Comparison of ENCODE assay signal across 15 mouse cellular contexts in the genomic region with DNA sequence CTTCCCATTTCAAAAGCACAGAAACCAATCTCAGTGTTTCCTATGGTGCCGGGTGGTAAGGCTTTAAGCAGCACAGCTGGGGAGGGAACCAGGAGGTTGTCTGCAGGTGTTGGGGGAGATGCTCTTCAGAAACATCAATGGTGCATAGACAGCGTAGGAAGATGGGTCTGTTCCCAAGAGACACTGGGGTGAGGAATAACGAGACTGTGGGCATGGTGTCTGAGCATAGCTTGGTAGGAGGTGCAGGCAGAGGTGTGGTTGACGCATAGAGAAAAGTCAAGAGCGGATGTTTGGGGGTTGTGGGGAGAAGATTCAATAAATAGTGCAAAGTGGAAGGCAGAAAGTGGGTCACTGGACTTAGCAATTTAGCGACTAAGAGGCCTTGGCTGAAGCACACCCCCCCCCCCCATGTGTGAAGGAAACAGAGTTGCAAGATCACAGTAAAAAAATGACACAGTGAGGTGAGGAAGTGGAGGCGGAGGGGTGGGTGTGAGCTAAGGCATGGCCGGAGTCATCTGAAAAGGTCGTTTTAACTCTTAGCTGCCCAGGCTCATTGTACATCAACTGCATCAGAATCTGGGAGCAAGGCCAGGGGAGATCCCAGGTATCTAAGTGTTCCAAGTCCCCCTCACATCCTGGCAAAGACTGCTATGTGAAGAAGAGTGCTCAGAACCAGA. TPM values are rescaled to one million over a fixed set of nuclear protein-coding genes. Genes with fewer than 3 reads are reported as not detected.
DNase-seq lines count a peak whose midpoint lies in the region; ATAC-seq and TF ChIP-seq lines count a peak whose summit lies in the region.
"Had no signal": no experiment of that assay in that cellular context is flagged by ENCODE, and none has a peak within 500 bp of the region (broad histone marks: within the 10 kb centered on the region; RNA-seq: fewer than 3 reads in every experiment).

No protein-coding gene starts in this region.

- no peak for TF ChIP-seq EP300 in heart, adult 2 months (IDR thresholded peaks at IDR 0.05; ENCODE audit: insufficient read depth, low read depth, low read length)
- no peak for TF ChIP-seq EP300 in stomach, postnatal 0 days (optimal IDR thresholded peaks at IDR 0.05)
- TF ChIP-seq EP300 in lung, postnatal 0 days (IDR thresholded peaks at IDR 0.05): no peak

- 26% methylated on average over 9 of the region's 9 CpGs for WGBS in heart, adult 2 months
- 34% methylated on average over 9 of the region's 9 CpGs for WGBS in stomach, embryonic 16.5 days
- WGBS in stomach, postnatal 0 days: 40% methylated on average over 9 of the region's 9 CpGs
- 18% methylated on average over 9 of the region's 9 CpGs for WGBS in lung, postnatal 0 days
- 49% methylated on average over 9 of the region's 9 CpGs for WGBS in hindbrain, embryonic 11.5 days

- no peak for ATAC-seq in stomach, embryonic 16.5 days (ENCODE audit: insufficient read depth, low FRiP score)
- no peak for ATAC-seq in stomach, postnatal 0 days (ENCODE audit: low FRiP score, low TSS enrichment)
- ATAC-seq in lung, postnatal 0 days: no peak
- ATAC-seq in hindbrain, embryonic 11.5 days (ENCODE audit: low FRiP score): no peak
- ATAC-seq: forebrain, embryonic 14.5 days had no signal

- H3K36me3 ChIP-seq in heart, adult 2 months (ENCODE audit: control insufficient read depth, insufficient read depth, low read length): no peaks in the 10 kb centered on the region
- H3K36me3 ChIP-seq in stomach, embryonic 16.5 days (ENCODE audit: control insufficient read depth, insufficient read depth, low read length): no peaks in the 10 kb centered on the region
- no peaks in the 10 kb centered on the region for H3K36me3 ChIP-seq in stomach, postnatal 0 days (ENCODE audit: control insufficient read depth, insufficient read depth, low read length)
- no peaks in the 10 kb centered on the region for H3K36me3 ChIP-seq in megakaryocyte, embryonic 14.5 days (replicated peaks; ENCODE audit: low read length)
- no peaks in the 10 kb centered on the region for H3K36me3 ChIP-seq in lung, postnatal 0 days (ENCODE audit: insufficient read depth, low read length)
- H3K36me3 ChIP-seq in hindbrain, embryonic 11.5 days (ENCODE audit: control insufficient read depth, insufficient read depth, low read length): no peaks in the 10 kb centered on the region
- H3K36me3 ChIP-seq: embryonic facial prominence, embryonic 12.5 days had no signal

- intact Hi-C loops in heart, adult 2 months (cut with DNase I): no loop called here

- TF ChIP-seq POLR2A in heart, adult 2 months (IDR thresholded peaks at IDR 0.05; ENCODE audit: insufficient read depth, low read depth, low read length): no peak

- no peak overlapping the region for H3K4me3 ChIP-seq in heart, adult 2 months
- H3K4me3 ChIP-seq in stomach, embryonic 16.5 days (replicated peaks; ENCODE audit: low read length): no peak overlapping the region
- H3K4me3 ChIP-seq in stomach, postnatal 0 days (ENCODE audit: low read depth, low read length): no peak overlapping the region
- peak overlapping the region; percentile 64 for H3K4me3 ChIP-seq in megakaryocyte, embryonic 14.5 days (replicated peaks)
- no peak overlapping the region for H3K4me3 ChIP-seq in lung, postnatal 0 days (ENCODE audit: low read depth, low read length)
- H3K4me3 ChIP-seq in hindbrain, embryonic 11.5 days (ENCODE audit: low read depth, low read length): no peak overlapping the region
- H3K4me3 ChIP-seq: embryonic facial prominence, embryonic 12.5 days had no signal

- no peaks in the 10 kb centered on the region for H3K27me3 ChIP-seq in heart, adult 2 months (ENCODE audit: control insufficient read depth, insufficient read depth, low read length)
- H3K27me3 ChIP-seq in stomach, embryonic 16.5 days (ENCODE audit: control insufficient read depth, insufficient read depth, low read length): no peaks in the 10 kb centered on the region
- H3K27me3 ChIP-seq in stomach, postnatal 0 days (ENCODE audit: control insufficient read depth, insufficient read depth, low read length): no peaks in the 10 kb centered on the region
- H3K27me3 ChIP-seq in megakaryocyte, embryonic 14.5 days (replicated peaks): no peaks in the 10 kb centered on the region
- H3K27me3 ChIP-seq in lung, postnatal 0 days (replicated peaks; ENCODE audit: insufficient read depth, low read length): no peaks in the 10 kb centered on the region
- H3K27me3 ChIP-seq in hindbrain, embryonic 11.5 days (ENCODE audit: control insufficient read depth, insufficient read depth, low read length): no peaks in the 10 kb centered on the region
- H3K27me3 ChIP-seq: embryonic facial prominence, embryonic 12.5 days had no signal

- H3K9ac ChIP-seq in heart, adult 2 months (ENCODE audit: low read depth, low read length): no peak overlapping the region
- 0 out of 2 replicates have a peak overlapping the region, but pooled peaks have one; percentile 31 for H3K9ac ChIP-seq in stomach, embryonic 16.5 days (ENCODE audit: low read length)
- H3K9ac ChIP-seq in stomach, postnatal 0 days (ENCODE audit: low read length): no peak overlapping the region
- H3K9ac ChIP-seq in lung, postnatal 0 days (replicated peaks; ENCODE audit: low read depth): no peak overlapping the region
- H3K9ac ChIP-seq in hindbrain, embryonic 11.5 days (ENCODE audit: low read depth, low read length): no peak overlapping the region
- H3K9ac ChIP-seq: embryonic facial prominence, embryonic 12.5 days; liver, embryonic 14.5 days had no signal

- no peaks in the 10 kb centered on the region for H3K79me2 ChIP-seq in heart, adult 2 months (replicated peaks; ENCODE audit: control insufficient read depth, insufficient read depth, low read length)

- no peak overlapping the region for H3K27ac ChIP-seq in heart, adult 2 months
- peak overlapping the region; percentile 15; the same call in 1 of the 2 replicates for H3K27ac ChIP-seq in stomach, embryonic 16.5 days (ENCODE audit: low read length)
- no peak overlapping the region for H3K27ac ChIP-seq in stomach, postnatal 0 days (replicated peaks)
- no peak overlapping the region for H3K27ac ChIP-seq in lung, postnatal 0 days (ENCODE audit: low read length)
- H3K27ac ChIP-seq in hindbrain, embryonic 11.5 days (ENCODE audit: low read depth, low read length): no peak overlapping the region
- H3K27ac ChIP-seq: embryonic facial prominence, embryonic 12.5 days; liver, embryonic 14.5 days had no signal

- peaks cover 5% of the 10 kb centered on the region for H3K4me1 ChIP-seq in heart, adult 2 months (ENCODE audit: control insufficient read depth, insufficient read depth, low read length)
- H3K4me1 ChIP-seq in stomach, embryonic 16.5 days (ENCODE audit: control insufficient read depth, insufficient read depth, low read length): peaks cover 16% of the 10 kb centered on the region
- no peaks in the 10 kb centered on the region for H3K4me1 ChIP-seq in stomach, postnatal 0 days (replicated peaks; ENCODE audit: control insufficient read depth, insufficient read depth)
- H3K4me1 ChIP-seq in megakaryocyte, embryonic 14.5 days: peaks cover 68% of the 10 kb centered on the region
- no peaks in the 10 kb centered on the region for H3K4me1 ChIP-seq in lung, postnatal 0 days (ENCODE audit: insufficient read depth, low read depth, low read length)
- H3K4me1 ChIP-seq in hindbrain, embryonic 11.5 days (replicated peaks; ENCODE audit: control insufficient read depth, insufficient read depth, low read length): no peaks in the 10 kb centered on the region

- peak; percentile 57 for DNase-seq in heart, adult 11 months
- no peak for DNase-seq in heart, adult 2 months
- DNase-seq in stomach, postnatal 0 days (ENCODE audit: low spot score): no peak
- DNase-seq in right cerebral cortex, adult 2 months (ENCODE audit: low spot score in 2 of 2): no peak
- DNase-seq in lung, postnatal 0 days (ENCODE audit: low spot score): no peak
- no peak for DNase-seq in hindbrain, embryonic 11.5 days (ENCODE audit: low spot score)
- DNase-seq: cerebellum, adult 9-10 months; gastrocnemius, postnatal 14 days had no signal

- TF ChIP-seq CTCF in heart, adult 2 months (IDR thresholded peaks at IDR 0.05): no peak
- TF ChIP-seq CTCF in stomach, postnatal 0 days (IDR thresholded peaks at IDR 0.05; ENCODE audit: low read depth): no peak
- TF ChIP-seq CTCF in lung, postnatal 0 days (IDR thresholded peaks at IDR 0.05): no peak

- no peaks in the 10 kb centered on the region for H3K9me3 ChIP-seq in stomach, embryonic 16.5 days (replicated peaks; ENCODE audit: control insufficient read depth, low read length)
- no peaks in the 10 kb centered on the region for H3K9me3 ChIP-seq in stomach, postnatal 0 days (ENCODE audit: control insufficient read depth, low read length)
- H3K9me3 ChIP-seq in megakaryocyte, embryonic 14.5 days: no peaks in the 10 kb centered on the region
- H3K9me3 ChIP-seq in lung, postnatal 0 days (ENCODE audit: low read length): no peaks in the 10 kb centered on the region
- no peaks in the 10 kb centered on the region for H3K9me3 ChIP-seq in hindbrain, embryonic 11.5 days (ENCODE audit: control insufficient read depth, low read length)
- H3K9me3 ChIP-seq: embryonic facial prominence, embryonic 12.5 days had no signal

- H3K4me2 ChIP-seq in stomach, embryonic 16.5 days (ENCODE audit: low read depth, low read length): no peak overlapping the region
- no peak overlapping the region for H3K4me2 ChIP-seq in stomach, postnatal 0 days (replicated peaks; ENCODE audit: low read depth)
- H3K4me2 ChIP-seq in lung, postnatal 0 days (replicated peaks; ENCODE audit: low read depth, low read length): no peak overlapping the region
- no peak overlapping the region for H3K4me2 ChIP-seq in hindbrain, embryonic 11.5 days (replicated peaks; ENCODE audit: low read depth, low read length)
- H3K4me2 ChIP-seq: embryonic facial prominence, embryonic 12.5 days had no signal

RNA-seq across cellular contexts. Expression of gene Qprt, which starts 9.0 kb away (rescaled TPM):
- total RNA-seq in heart, adult 2 months (2021): not detected
- 0.25 and 0.32 TPM in 2 replicates for polyA plus RNA-seq in heart, adult 2 months (2012; rRNA removed)
- polyA plus RNA-seq in stomach, embryonic 16.5 days (2015; fragmentation: Nextera tagmentation; extraction: Ambion mirVana): 4.7 and 4.8 TPM in 2 replicates
- polyA plus RNA-seq in stomach, postnatal 0 days (2015; fragmentation: Nextera tagmentation; extraction: Ambion mirVana): 0.89 and 1.4 TPM in 2 replicates
- not detected in 2 replicates for polyA plus RNA-seq in megakaryocyte, embryonic 14.5 days (2012; ENCODE audit: insufficient read depth, low replicate concordance)
- 0.14 and 0.21 TPM in 2 replicates for polyA plus RNA-seq in lung, postnatal 0 days (2015; fragmentation: Nextera tagmentation; extraction: Ambion mirVana)
- polyA plus RNA-seq in hindbrain, embryonic 11.5 days (2014; fragmentation: Nextera tagmentation; extraction: Ambion mirVana): 1.7 and 2.0 TPM in 2 replicates

RNA-seq across cellular contexts. Expression of gene AI467606, which starts 21.9 kb away (rescaled TPM):
- 1 to 10 TPM; 1.5 to 2.1 TPM for total RNA-seq in heart, adult 2 months (2021)
- 2.7 and 4.7 TPM in 2 replicates for polyA plus RNA-seq in heart, adult 2 months (2012; rRNA removed)
- polyA plus RNA-seq in stomach, embryonic 16.5 days (2015; fragmentation: Nextera tagmentation; extraction: Ambion mirVana): 6.6 and 7.5 TPM in 2 replicates
- 4.0 and 4.1 TPM in 2 replicates for polyA plus RNA-seq in stomach, postnatal 0 days (2015; fragmentation: Nextera tagmentation; extraction: Ambion mirVana)
- 71.8 and 93.9 TPM in 2 replicates for polyA plus RNA-seq in megakaryocyte, embryonic 14.5 days (2012; ENCODE audit: insufficient read depth, low replicate concordance)
- polyA plus RNA-seq in lung, postnatal 0 days (2015; fragmentation: Nextera tagmentation; extraction: Ambion mirVana): 14.6 and 16.0 TPM in 2 replicates
- 1.0 and 1.3 TPM in 2 replicates for polyA plus RNA-seq in hindbrain, embryonic 11.5 days (2014; fragmentation: Nextera tagmentation; extraction: Ambion mirVana)

RNA-seq across cellular contexts. Expression of gene Spn, which starts 24.6 kb away (rescaled TPM):
- under 1 TPM; 0.78 to 0.80 TPM for total RNA-seq in heart, adult 2 months (2021)
- polyA plus RNA-seq in heart, adult 2 months (2012; rRNA removed): 1.1 and 2.9 TPM in 2 replicates
- polyA plus RNA-seq in stomach, embryonic 16.5 days (2015; fragmentation: Nextera tagmentation; extraction: Ambion mirVana): 0.77 and 1.3 TPM in 2 replicates
- polyA plus RNA-seq in stomach, postnatal 0 days (2015; fragmentation: Nextera tagmentation; extraction: Ambion mirVana): 0.21 and 0.22 TPM in 2 replicates
- polyA plus RNA-seq in megakaryocyte, embryonic 14.5 days (2012; ENCODE audit: insufficient read depth, low replicate concordance): 2.2 and 17.4 TPM in 2 replicates
- 0.73 and 0.83 TPM in 2 replicates for polyA plus RNA-seq in lung, postnatal 0 days (2015; fragmentation: Nextera tagmentation; extraction: Ambion mirVana)
- 0.07 and 0.08 TPM in 2 replicates for polyA plus RNA-seq in hindbrain, embryonic 11.5 days (2014; fragmentation: Nextera tagmentation; extraction: Ambion mirVana)
- polyA plus RNA-seq: embryonic facial prominence, embryonic 12.5 days; forebrain, embryonic 14.5 days had no signal

RNA-seq across cellular contexts. Expression of gene Zg16, which starts 25.9 kb away (rescaled TPM):
- total RNA-seq in heart, adult 2 months (2021): not detected
- not detected in 2 replicates for polyA plus RNA-seq in heart, adult 2 months (2012; rRNA removed)
- polyA plus RNA-seq in stomach, embryonic 16.5 days (2015; fragmentation: Nextera tagmentation; extraction: Ambion mirVana): 29.5 and 61.7 TPM in 2 replicates
- 1.8 and 2.0 TPM in 2 replicates for polyA plus RNA-seq in stomach, postnatal 0 days (2015; fragmentation: Nextera tagmentation; extraction: Ambion mirVana)
- not detected in 2 replicates for polyA plus RNA-seq in megakaryocyte, embryonic 14.5 days (2012; ENCODE audit: insufficient read depth, low replicate concordance)
- polyA plus RNA-seq in lung, postnatal 0 days (2015; fragmentation: Nextera tagmentation; extraction: Ambion mirVana): 0.20 and 0.30 TPM in 2 replicates
- polyA plus RNA-seq in hindbrain, embryonic 11.5 days (2014; fragmentation: Nextera tagmentation; extraction: Ambion mirVana): not detected in 2 replicates
- total RNA-seq: gastrocnemius, postnatal 14 days; layer of hippocampus, postnatal 25 days had no signal
- polyA plus RNA-seq: embryonic facial prominence, embryonic 12.5 days; forebrain, embryonic 14.5 days; heart, postnatal 0 days had no signal
